Mouse (Mus musculus) heart, postnatal 14 days (tissue): ENCODE measurements around the gene Mpv17. TPM values are rescaled to one million over a fixed set of nuclear protein-coding genes. Genes with fewer than 3 reads are reported as not detected.

Experiments used
- DNase-seq, 2 experiments: peaks; one replicate each; pipeline ENCODE4 v3.0.0; 2021 to 2022
- intact Hi-C: fragments of 180-260 bp; cut with DNase I; formaldehyde crosslinking; loops from one replicate; pipeline ENCODE4 v1.15.1; 2025
- total RNA-seq, 2 experiments: library from RNA; stranded (reverse); gene quantifications; 2 replicates each; pipeline ENCODE4 v1.2.3; 2021

Mpv17 gene
- total RNA-seq, 2 experiments from 2014 or later, result 55.1 to 56.0 TPM

DNA sequence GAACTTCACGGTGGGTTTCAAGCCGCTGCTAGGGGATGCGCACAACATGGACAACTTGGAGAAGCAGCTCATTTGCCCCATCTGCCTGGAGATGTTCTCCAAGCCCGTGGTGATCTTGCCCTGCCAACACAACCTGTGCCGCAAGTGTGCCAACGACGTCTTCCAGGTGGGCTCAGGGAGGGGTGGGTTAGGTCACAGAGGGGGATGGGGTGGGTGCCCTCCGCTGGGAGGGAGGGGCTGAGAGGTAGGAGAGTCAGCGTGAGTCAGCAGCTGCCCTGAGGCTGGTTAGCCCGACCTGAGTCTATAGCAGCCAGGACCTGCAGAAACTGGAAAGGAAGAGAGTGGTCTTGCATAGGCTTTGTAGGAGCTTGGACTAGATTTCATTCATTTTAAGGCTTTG lies 37.1 kb downstream of the Mpv17 start:
- intact Hi-C loops, result no loop called here
- DNase-seq, result peak in 1 of 2 experiments; percentile 15

DNA sequence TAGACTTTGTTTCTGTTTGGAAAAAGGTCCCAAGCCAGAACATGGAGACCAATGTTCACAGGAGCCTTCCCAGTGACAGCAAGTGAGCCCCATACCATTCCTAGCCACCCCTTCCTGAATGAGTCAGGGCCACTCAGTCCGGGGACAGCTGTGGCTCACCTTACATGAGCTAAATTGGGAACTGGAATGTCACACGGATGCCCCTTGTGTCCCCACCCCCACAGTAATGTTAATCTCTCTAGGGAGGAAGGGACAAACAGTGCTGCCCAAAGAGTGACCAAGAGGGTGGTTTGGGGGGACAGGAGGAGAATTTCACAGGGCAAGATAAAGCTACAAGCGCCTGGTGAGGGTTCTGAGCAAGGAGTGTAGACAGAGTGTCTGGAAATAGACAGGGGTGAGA lies 37.7 kb downstream of the Mpv17 start, which contains the start of gene Trim54:
Trim54 (plus strand) TSS at position 359 of the 400 bp plus-strand sequence.
- DNase-seq, result peak; percentile 18 to 40
- intact Hi-C loops, result no loop called here

DNA sequence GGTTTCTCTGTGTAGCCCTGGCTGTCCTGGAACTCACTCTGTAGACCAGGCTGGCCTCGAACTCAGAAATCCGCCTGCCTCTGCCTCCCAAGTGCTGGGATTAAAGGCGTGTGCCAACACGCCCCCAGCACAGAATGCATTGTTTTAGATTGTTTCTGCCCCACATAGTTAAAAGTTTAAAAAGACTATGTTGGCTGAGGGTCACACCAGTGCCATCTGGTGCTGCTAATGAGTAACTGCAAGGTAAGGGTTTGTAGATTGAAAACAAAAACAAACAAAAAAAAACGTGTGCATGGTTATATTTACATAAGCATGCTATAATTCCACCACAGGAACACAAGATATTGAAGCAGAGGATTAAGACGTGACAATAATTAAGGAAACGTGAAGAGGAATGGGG lies 43.3 kb downstream of the Mpv17 start:
- no peak for DNase-seq
- intact Hi-C loops, result loop anchor here (2.0 kb wide), 1 partner anchor 30 kb away; no protein-coding TSS in a partner anchor

DNA sequence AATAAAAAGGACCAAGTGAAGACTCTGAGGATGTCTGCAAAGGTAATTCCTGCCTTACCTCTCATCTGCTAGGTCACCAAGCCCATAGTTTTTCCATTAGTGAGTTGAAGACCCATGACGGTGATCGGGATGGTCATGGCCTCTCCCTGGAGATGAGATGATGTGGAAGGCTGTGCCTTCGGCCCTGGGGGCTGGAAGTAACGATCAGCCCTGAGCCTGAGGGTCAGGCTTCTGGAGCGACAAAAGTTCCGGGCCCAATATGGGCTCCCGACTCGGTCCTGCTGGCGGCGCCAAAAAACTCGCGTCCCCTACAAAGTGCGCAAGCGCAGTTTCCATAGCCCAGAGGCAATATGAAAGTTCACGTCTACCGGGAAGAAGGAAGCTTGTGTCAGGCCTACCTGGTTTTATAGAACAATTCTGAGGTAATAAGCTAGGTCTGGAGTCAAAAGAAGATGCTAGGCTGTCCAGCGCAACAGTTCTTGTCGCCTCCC lies 46.0 kb downstream of the Mpv17 start, which contains the start of gene Slc30a3:
Slc30a3 (minus strand) TSS at position 238 of the 491 bp plus-strand sequence.
- intact Hi-C loops, result loop anchor here (5.0 kb wide), 1 partner anchor 56 kb away; the partner anchor contains the start of gene Cad
- DNase-seq, result no peak

DNA sequence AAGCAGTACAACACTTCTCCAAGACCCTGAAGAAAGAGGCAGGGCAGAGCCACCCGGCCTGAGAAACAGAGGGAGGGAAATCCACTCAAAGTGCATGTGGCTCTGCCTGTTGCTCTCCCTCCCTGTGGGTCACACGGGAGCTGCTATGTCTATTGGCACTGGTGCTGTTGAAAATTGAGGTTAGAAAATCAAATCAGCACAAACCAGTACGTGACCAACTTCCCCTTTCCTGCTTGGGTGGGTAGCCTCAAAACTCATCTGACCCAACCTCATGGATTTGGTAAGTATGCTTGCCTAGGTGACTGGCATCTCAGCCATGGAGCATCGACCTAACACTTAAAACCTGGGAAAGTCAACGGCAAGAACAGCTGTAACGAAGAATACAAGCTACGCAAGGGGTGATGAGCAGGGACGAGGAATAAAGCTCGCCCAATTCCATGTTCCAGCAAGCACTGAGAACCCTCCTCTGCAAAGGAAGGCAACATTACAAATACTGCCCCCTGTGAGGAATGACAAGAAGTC lies 48.2 kb downstream of the Mpv17 start, which contains the start of gene Dnajc5g:
Dnajc5g (plus strand) TSS at position 472 of the 522 bp plus-strand sequence.
- intact Hi-C loops, result loop anchor here (5.0 kb wide), 1 partner anchor 54 kb away; the partner anchor contains the start of gene Cad
- DNase-seq, result no peak

DNA sequence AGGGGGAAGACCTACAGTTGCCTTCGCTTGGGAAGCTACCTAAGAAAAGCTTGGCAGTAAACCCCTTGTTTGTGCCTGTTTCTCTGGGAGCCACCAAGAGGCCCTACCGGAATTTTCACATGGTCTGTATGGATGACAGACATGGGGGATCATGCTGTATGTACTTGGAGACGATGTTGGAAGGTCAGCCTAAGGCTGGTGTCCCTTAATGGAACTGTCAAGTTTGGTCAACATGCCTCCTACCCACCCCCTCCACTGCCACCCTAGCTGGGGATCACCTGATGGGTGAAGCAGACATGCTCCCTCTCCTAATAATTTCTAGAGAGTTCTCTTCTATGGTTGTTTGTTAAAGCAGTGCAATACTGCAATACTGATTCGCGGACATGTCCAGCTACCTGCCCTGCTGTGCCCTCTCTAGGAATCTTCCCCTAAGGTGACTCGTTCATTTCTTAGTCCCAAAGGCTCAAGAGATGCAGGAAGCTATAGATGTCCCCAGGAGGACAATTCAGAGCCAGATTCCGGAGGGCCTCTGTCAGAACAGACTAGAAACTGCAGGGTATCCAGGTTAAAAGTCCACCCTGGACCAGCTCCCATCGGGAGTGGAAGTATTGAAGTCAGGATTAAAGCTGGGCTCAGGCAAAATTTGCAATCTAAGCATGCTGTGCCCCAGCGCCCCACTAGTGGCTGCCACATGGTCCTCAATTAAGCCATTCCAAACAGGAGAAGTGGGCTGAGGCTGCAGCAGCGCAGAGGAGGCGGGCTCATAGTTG lies 58.2 kb downstream of the Mpv17 start:
- no peak for DNase-seq
- intact Hi-C loops, result no loop called here

DNA sequence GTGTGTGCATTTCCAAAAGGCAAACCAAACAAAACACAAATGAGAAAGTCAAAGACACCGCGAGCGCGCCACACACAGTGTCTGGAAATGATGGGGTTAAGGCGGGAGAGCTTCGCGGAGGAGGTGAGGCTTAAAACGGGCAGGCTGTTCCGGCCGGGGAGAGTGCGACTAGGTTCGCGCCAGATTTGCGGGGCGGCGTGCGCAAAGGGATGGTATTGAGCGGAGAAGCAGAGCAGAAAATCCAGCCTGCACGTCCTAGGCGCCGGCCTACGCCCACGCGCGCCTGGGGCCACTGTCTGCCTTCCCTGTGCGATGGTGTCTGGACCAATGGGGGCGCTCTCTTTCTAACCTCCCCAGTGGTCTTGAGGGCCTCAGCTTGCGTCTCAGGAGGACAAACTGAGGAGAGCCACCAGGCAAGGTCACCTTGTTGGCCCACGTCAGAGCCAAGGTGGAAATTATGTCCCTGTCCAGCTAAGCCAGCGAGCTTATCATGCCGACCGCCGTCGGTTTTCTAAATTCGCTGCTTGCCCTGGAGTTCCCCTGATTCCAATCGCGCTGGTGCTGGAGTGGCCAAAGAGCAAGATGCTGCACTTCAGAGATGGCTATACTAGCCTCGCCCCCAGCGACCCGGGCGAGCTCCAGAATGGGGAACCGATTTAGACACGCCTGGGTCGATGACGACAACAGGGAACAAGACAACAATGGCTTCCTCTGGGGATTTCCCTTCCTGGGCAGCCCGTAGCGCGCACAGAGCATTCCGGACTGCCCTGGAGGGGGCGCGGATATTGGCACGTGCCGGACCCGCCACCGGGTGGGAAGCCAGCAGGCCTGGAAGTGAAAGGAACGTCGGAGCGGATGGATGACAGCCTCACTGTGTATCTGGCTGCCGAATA lies 59.0 kb downstream of the Mpv17 start:
- DNase-seq, result peak; percentile 59 to 66
- intact Hi-C loops, result no loop called here

DNA sequence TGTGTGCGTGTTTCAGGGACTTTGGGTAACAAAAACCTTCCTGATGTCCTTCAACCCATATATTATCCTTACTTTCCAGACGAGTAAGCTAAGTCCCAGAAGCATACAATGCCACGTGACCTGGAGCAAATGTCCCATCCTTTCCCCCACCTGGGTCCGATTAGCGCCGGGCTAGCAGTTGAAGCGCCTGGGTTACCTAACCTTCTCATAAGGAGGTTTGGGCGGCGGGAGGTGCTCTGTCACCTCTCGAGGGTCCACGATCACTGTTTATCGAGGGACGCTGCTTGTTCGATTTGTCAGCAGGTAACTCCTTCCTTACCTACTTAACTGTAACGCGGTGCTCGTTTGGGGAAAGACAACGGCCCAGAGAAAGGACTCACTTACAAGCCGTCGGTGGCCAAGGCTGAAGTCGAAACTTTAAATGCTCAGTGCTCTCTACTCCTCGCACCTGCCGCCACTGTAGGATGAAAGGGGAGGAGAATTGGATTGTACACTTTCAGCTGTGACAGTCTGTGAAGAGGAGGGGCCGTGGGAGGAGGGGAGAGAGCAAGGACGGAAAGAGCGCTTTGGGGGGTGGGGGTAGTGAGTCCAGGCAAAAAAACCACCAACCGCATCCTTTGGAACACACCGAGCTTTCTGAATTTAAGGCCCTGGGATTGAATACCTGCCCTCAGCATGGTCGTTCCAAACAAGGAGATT lies 59.8 kb downstream of the Mpv17 start:
- intact Hi-C loops, result no loop called here
- DNase-seq, result no peak

DNA sequence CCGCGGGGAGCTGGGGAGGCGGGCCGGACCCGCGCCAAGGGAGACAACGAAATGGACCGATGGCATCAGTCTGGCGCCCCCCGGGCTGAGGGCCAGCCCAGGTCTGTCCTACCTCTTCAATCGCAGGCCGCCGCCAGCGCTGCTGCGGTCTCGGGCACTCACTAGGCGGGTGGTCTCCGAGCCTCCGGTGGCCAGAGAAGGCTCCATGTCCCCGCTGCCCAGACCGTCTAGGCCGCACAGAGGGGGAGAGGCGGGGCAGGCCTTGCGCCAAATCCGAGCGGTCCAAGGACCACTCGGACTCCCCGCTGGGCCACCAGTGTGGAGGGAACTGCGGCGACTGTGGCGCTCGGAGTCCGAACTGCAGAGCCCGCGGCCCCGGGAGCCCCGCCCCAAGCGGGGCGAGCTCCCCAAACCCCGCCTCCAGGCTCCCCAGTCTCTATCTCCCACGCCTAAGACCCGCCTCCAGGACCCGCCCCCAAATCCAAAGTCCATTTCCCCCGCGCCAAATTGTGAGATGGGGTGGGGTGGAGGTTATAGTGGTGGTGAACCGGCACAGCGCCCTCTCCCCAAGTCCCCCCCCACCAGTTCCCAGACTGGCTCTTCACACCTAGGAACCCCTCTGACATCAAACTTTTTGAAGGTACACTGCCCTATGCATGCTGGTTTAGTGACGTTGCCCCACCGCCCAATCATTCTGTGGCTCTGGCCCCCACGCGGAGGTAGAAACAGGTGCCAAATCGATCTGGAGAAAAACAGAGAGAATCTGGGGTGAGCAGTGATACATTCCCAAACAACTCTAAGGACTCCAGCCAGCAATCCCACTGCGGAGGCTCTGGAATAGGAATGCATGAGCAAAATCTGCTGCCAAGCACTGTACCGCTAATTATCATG lies 60.7 kb downstream of the Mpv17 start:
- peak in 1 of 2 experiments; percentile 47 for DNase-seq

DNA sequence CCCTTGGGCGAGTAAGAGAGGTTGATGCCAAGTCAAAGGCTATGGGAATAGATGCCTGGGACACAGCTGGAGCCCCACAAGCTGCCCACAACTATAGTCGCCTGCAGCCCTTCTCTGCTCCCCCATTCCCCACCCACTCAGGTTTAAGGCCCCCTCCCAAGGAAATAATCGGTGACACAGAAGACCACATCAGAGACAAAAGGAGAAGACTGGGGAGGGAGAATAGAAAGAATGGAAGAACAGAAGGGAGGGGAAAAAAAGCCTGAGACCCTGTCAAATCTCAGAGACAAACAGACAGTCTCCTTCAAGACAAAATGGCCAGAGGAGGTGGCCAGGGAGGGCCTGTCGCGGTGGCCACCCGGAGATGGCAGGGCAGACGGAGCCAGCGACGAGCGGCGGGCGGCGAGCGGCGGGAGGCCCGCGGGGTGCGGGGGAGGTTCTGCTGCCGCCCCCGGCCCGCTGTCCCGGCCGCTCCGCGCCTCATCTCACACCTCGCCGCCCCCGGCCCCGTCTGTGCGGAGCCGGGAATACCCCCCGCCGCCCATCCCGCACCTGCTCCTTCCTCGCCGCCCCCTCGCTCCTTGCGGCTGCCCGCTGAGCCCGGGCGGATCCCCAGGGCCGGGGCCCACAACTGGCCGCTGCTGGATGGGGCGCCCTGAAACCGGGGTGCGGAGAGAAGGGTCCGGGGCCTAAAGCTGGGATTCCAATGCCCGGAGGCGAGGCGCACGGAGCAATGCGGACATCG lies 61.6 kb downstream of the Mpv17 start:
- no peak for DNase-seq
- intact Hi-C loops, result no loop called here

More for the DNA sequence above, 60.7 kb downstream of the Mpv17 start:
- intact Hi-C loops, result no loop called here

Other genes with a start within 250 kb of the Mpv17 start
- 100 to 1,000 TPM; 145 to 146 TPM for gene Ost4, start 246.5 kb downstream of the Mpv17 start, total RNA-seq
- gene Emilin1, start 240.8 kb downstream of the Mpv17 start, total RNA-seq, result 10 to 100 TPM; 38.9 to 46.9 TPM
- gene Khk, start 232.8 kb downstream of the Mpv17 start, total RNA-seq, result 10 to 100 TPM; 15.4 TPM
- gene Cgref1, start 208.7 kb downstream of the Mpv17 start, total RNA-seq, result under 1 TPM; 0.39 to 0.45 TPM
- 10 to 100 TPM; 74.1 to 79.3 TPM for gene Preb, start 193.9 kb downstream of the Mpv17 start, total RNA-seq
- gene Tcf23, start 185.6 kb downstream of the Mpv17 start, total RNA-seq, result under 1 TPM; 0.51 to 0.55 TPM
- gene Atraid, start 105.9 kb downstream of the Mpv17 start, total RNA-seq, result 10 to 100 TPM; 51.4 to 51.8 TPM
- 1 to 10 TPM; 6.6 to 7.6 TPM for gene Slc5a6, start 105.3 kb downstream of the Mpv17 start, total RNA-seq
- gene Cad, start 99.5 kb downstream of the Mpv17 start, total RNA-seq, result 10 to 100 TPM; 13.5 to 14.8 TPM
- gene Dnajc5g, start 48.0 kb downstream of the Mpv17 start, total RNA-seq, result not detected
- under 1 TPM in 1 of 2 experiments, not detected in 1; 0.27 TPM for gene Slc30a3, start 46.0 kb downstream of the Mpv17 start, total RNA-seq
- gene Trim54, start 37.5 kb downstream of the Mpv17 start, total RNA-seq, result 100 to 1,000 TPM; 102 to 129 TPM
- not detected for gene Ucn, start 15.4 kb downstream of the Mpv17 start, total RNA-seq
- under 1 TPM; 0.56 to 0.93 TPM for gene Gm29609, start 25.7 kb upstream of the Mpv17 start, total RNA-seq
- gene Gtf3c2, start 25.9 kb upstream of the Mpv17 start, total RNA-seq, result 10 to 100 TPM; 31.9 to 34.5 TPM
- 10 to 100 TPM; 66.3 to 67.8 TPM for gene Snx17, start 39.0 kb upstream of the Mpv17 start, total RNA-seq
- 10 to 100 TPM; 48.4 to 62.3 TPM for gene Eif2b4, start 39.2 kb upstream of the Mpv17 start, total RNA-seq
- gene Zfp513, start 48.1 kb upstream of the Mpv17 start, total RNA-seq, result 10 to 100 TPM in 1 of 2 experiments, 1 to 10 TPM in 1; 9.9 to 10.6 TPM
- gene Ppm1g, start 66.4 kb upstream of the Mpv17 start, total RNA-seq, result 10 to 100 TPM; 56.5 to 66.1 TPM
- 10 to 100 TPM; 73.1 to 75.0 TPM for gene Nrbp1, start 86.6 kb upstream of the Mpv17 start, total RNA-seq
- not detected for gene Gm9970, start 87.0 kb upstream of the Mpv17 start, total RNA-seq
- gene Krtcap3, start 97.4 kb upstream of the Mpv17 start, total RNA-seq, result 1 to 10 TPM; 2.8 to 3.2 TPM
- gene Ift172, start 136.9 kb upstream of the Mpv17 start, total RNA-seq, result 10 to 100 TPM; 37.2 to 42.3 TPM
- gene Fndc4, start 141.8 kb upstream of the Mpv17 start, total RNA-seq, result 1 to 10 TPM; 2.4 to 5.0 TPM
- gene Gckr, start 143.2 kb upstream of the Mpv17 start, total RNA-seq, result not detected